Comparison of ENCODE assay signal across 17 mouse cellular contexts in genomic region chr6:112620027-112620426, GRCm38 (mm10).
"Had no signal": no experiment of that assay in that cellular context is flagged by ENCODE, and none has a peak within 500 bp of the region (broad histone marks: within the 10 kb centered on the region; RNA-seq: fewer than 3 reads in every experiment).

No protein-coding gene starts in this region.

- H3K4me1 ChIP-seq: kidney, embryonic 15.5 days; midbrain, embryonic 12.5 days; midbrain, embryonic 15.5 days; neural tube, embryonic 12.5 days; neural tube, embryonic 15.5 days had no signal

- H3K27me3 ChIP-seq: kidney, embryonic 15.5 days; liver, embryonic 13.5 days; midbrain, embryonic 12.5 days; midbrain, embryonic 15.5 days; neural tube, embryonic 12.5 days; neural tube, embryonic 15.5 days had no signal

- H3K4me3 ChIP-seq: kidney, embryonic 15.5 days; liver, embryonic 13.5 days; midbrain, embryonic 12.5 days; midbrain, embryonic 15.5 days; neural tube, embryonic 12.5 days; neural tube, embryonic 15.5 days had no signal

- H3K36me3 ChIP-seq: midbrain, embryonic 12.5 days; midbrain, embryonic 15.5 days; neural tube, embryonic 12.5 days; neural tube, embryonic 15.5 days had no signal

- H3K9ac ChIP-seq: kidney, embryonic 15.5 days; liver, embryonic 13.5 days; midbrain, embryonic 12.5 days; midbrain, embryonic 15.5 days; neural tube, embryonic 12.5 days; neural tube, embryonic 15.5 days had no signal

- DNase-seq: kidney, adult 11 months; kidney, adult 8-10 months; kidney, postnatal 10 days; kidney, postnatal 36 days; liver, embryonic 13.5 days; lung, adult 2 months; lung, postnatal 14 days; retina, postnatal 1 day; right cerebral cortex, postnatal 25 days; spleen, adult 18-20 months; thymus, postnatal 25 days had no signal

- ATAC-seq: midbrain, embryonic 15.5 days had no signal

- H3K27ac ChIP-seq: kidney, embryonic 15.5 days; liver, embryonic 13.5 days; macrophage; midbrain, embryonic 12.5 days; midbrain, embryonic 15.5 days; neural tube, embryonic 12.5 days; neural tube, embryonic 15.5 days had no signal

- H3K4me2 ChIP-seq: kidney, embryonic 15.5 days; liver, embryonic 13.5 days; midbrain, embryonic 12.5 days; midbrain, embryonic 15.5 days; neural tube, embryonic 12.5 days; neural tube, embryonic 15.5 days had no signal

- H3K9me3 ChIP-seq: kidney, embryonic 15.5 days; liver, embryonic 13.5 days; midbrain, embryonic 12.5 days; midbrain, embryonic 15.5 days; neural tube, embryonic 12.5 days; neural tube, embryonic 15.5 days had no signal
